Mouse (Mus musculus) left cerebral cortex, postnatal 4 days (tissue): ENCODE data around the gene Kcnj10. TPM values are rescaled to one million over a fixed set of nuclear protein-coding genes. Genes with fewer than 3 reads are reported as not detected.

Experiments used
- DNase-seq: peaks from one replicate; pipeline ENCODE4 v3.0.0-alpha.2; 2022
- intact Hi-C: fragments of 180-260 bp; cut with DNase I; formaldehyde crosslinking; loops from one replicate; pipeline ENCODE4 v1.15.1; 2025
- total RNA-seq, 2 experiments: library from RNA; stranded (reverse); gene quantifications; 2 replicates each; pipeline ENCODE4 v1.2.3; 2021

The Kcnj10 gene
- total RNA-seq, 2 experiments from 2014 or later: 20.4 to 21.3 TPM

- DNase-seq: peak; percentile 89
- intact Hi-C loops: loop anchor here (5.0 to 10.0 kb wide), 2 partner anchors 150 to 187 kb away; partner anchors contain the start of gene Pex19
Observed at GRCm38 (mm10) chr1:172311921-172312767, 28.9 kb upstream of the Kcnj10 start.

- intact Hi-C loops: loop anchor here (5.0 to 10.0 kb wide), 2 partner anchors 151 to 188 kb away; partner anchors contain the start of gene Pex19
- no peak for DNase-seq
Observed at GRCm38 (mm10) chr1:172312768-172313561, 28.0 kb upstream of the Kcnj10 start.

- intact Hi-C loops: loop anchor here (5.0 to 10.0 kb wide), 2 partner anchors 152 to 189 kb away; partner anchors contain the start of gene Pex19
- DNase-seq: no peak
Observed at GRCm38 (mm10) chr1:172313613-172314411, 27.2 kb upstream of the Kcnj10 start.

- no peak for DNase-seq
- intact Hi-C loops: loop anchor here (5.0 to 10.0 kb wide), 2 partner anchors 153 to 190 kb away; partner anchors contain the start of gene Pex19
Observed at GRCm38 (mm10) chr1:172314911-172315310, 26.1 kb upstream of the Kcnj10 start.

- no peak for DNase-seq
- intact Hi-C loops: loop anchor here (10.0 kb wide), 1 partner anchor 193 kb away; the partner anchor contains the start of gene Pex19
Observed at GRCm38 (mm10) chr1:172317431-172317830, 23.6 kb upstream of the Kcnj10 start.

- intact Hi-C loops: loop anchor here (10.0 kb wide), 1 partner anchor 193 kb away; the partner anchor contains the start of gene Pex19
- DNase-seq: no peak
Observed at GRCm38 (mm10) chr1:172317946-172318345, 23.1 kb upstream of the Kcnj10 start.

GRCm38 (mm10) chr1:172318424-172319035, 22.5 kb upstream of the Kcnj10 start:
- DNase-seq: no peak

GRCm38 (mm10) chr1:172319346-172319745, 21.7 kb upstream of the Kcnj10 start:
- DNase-seq: no peak

More at GRCm38 (mm10) chr1:172318424-172319035, 22.5 kb upstream of the Kcnj10 start:
- intact Hi-C loops: loop anchor here (10.0 kb wide), 1 partner anchor 194 kb away; the partner anchor contains the start of gene Pex19

GRCm38 (mm10) chr1:172319921-172320411, 21.0 kb upstream of the Kcnj10 start:
- peak; percentile 63 for DNase-seq
- intact Hi-C loops: loop anchor here (10.0 kb wide), 1 partner anchor 195 kb away; the partner anchor contains the start of gene Pex19

More at GRCm38 (mm10) chr1:172319346-172319745, 21.7 kb upstream of the Kcnj10 start:
- intact Hi-C loops: loop anchor here (10.0 kb wide), 1 partner anchor 195 kb away; the partner anchor contains the start of gene Pex19

GRCm38 (mm10) chr1:172322725-172323124, 18.3 kb upstream of the Kcnj10 start:
- no peak for DNase-seq

GRCm38 (mm10) chr1:172323298-172323697, 17.7 kb upstream of the Kcnj10 start:
- intact Hi-C loops: no loop called here
- DNase-seq: no peak

More at GRCm38 (mm10) chr1:172322725-172323124, 18.3 kb upstream of the Kcnj10 start:
- intact Hi-C loops: no loop called here

- intact Hi-C loops: no loop called here
- DNase-seq: no peak
Observed at GRCm38 (mm10) chr1:172323801-172324359, 17.1 kb upstream of the Kcnj10 start.

GRCm38 (mm10) chr1:172324725-172325124, 16.3 kb upstream of the Kcnj10 start:
- DNase-seq: peak; percentile 81
- intact Hi-C loops: no loop called here

GRCm38 (mm10) chr1:172325680-172326535, 15.1 kb upstream of the Kcnj10 start:
- intact Hi-C loops: no loop called here
- DNase-seq: peak; percentile 75

GRCm38 (mm10) chr1:172326684-172327083, 14.3 kb upstream of the Kcnj10 start:
- intact Hi-C loops: no loop called here
- no peak for DNase-seq

GRCm38 (mm10) chr1:172327206-172328001, 13.6 kb upstream of the Kcnj10 start:
- intact Hi-C loops: no loop called here
- DNase-seq: no peak

GRCm38 (mm10) chr1:172328041-172328440, 13.0 kb upstream of the Kcnj10 start:
- intact Hi-C loops: no loop called here
- no peak for DNase-seq
